Mouse (Mus musculus) liver, adult 2 months (tissue): Measurements from ENCODE around the gene Acbd3.

ENCODE experiments used
- CTCF ChIP-seq: fragments of 200-500 bp; IDR thresholded peaks from 2 replicates; pipeline ENCODE4 v1.5.1; 2011; ENCODE audit warnings: low read depth, low read length, control low read depth
- POLR2A ChIP-seq: fragments of 200-500 bp; IDR thresholded peaks from 2 replicates; pipeline ENCODE4 v1.6.1; 2011; ENCODE audit warnings: low read length, control low read depth; ENCODE audit not compliant: insufficient read depth; ENCODE audit errors: extremely low read depth

- TF ChIP-seq CTCF (no peak), POLR2A (no peak)
These were observed 28.5 kb downstream of the Acbd3 start for GRCm38 (mm10) chr1:180754376-180754775.
